Mouse (Mus musculus) myocyte (in vitro differentiated cells): ENCODE measurements around the gene Ncf4.

Source experiments
- CEBPB ChIP-seq: IDR thresholded peaks from 2 replicates; pipeline ENCODE4 v1.6.1; 2011; ENCODE audit warnings: mild to moderate bottlenecking, moderate library complexity; ENCODE audit not compliant: poor library complexity, insufficient read depth, severe bottlenecking
- E2F4 ChIP-seq: IDR thresholded peaks from one replicate; pipeline ENCODE4 v1.6.1; 2011; ENCODE audit warnings: mild to moderate bottlenecking, control low read depth, moderate library complexity; ENCODE audit not compliant: insufficient read depth
- MAX ChIP-seq: IDR thresholded peaks from one replicate; pipeline ENCODE4 v1.6.1; 2011; ENCODE audit warnings: low read depth, mild to moderate bottlenecking, control low read depth
- MYOD1 ChIP-seq, 3 experiments: IDR thresholded peaks; one replicate each; pipeline ENCODE4 v1.6.1; 2011; ENCODE audit warnings: control low read depth in 2 of 3, low read depth in 2 of 3, mild to moderate bottlenecking in 2 of 3, moderate library complexity in 1 of 3; ENCODE audit not compliant: insufficient read length in 2 of 3, control insufficient read depth in 1 of 3
- MYOG ChIP-seq, 3 experiments: IDR thresholded peaks; one replicate each; pipeline ENCODE4 v1.6.1; 2011; ENCODE audit warnings: control low read depth in 2 of 3, low read depth in 2 of 3, mild to moderate bottlenecking in 2 of 3; ENCODE audit not compliant: insufficient read length in 2 of 3, control insufficient read depth in 1 of 3, insufficient read depth in 1 of 3
- POLR2A ChIP-seq: IDR thresholded peaks from one replicate; pipeline ENCODE4 v1.6.1; 2011; ENCODE audit warnings: low read depth, mild to moderate bottlenecking, control low read depth, moderate library complexity; ENCODE audit not compliant: insufficient read length
- POLR2AphosphoS2 ChIP-seq: IDR thresholded peaks from one replicate; pipeline ENCODE4 v1.6.1; 2011; ENCODE audit warnings: low read depth, control low read depth; ENCODE audit not compliant: insufficient read length
- TCF12 ChIP-seq: IDR thresholded peaks from one replicate; pipeline ENCODE4 v1.6.1; 2011; ENCODE audit warnings: mild to moderate bottlenecking, control low read depth; ENCODE audit not compliant: poor library complexity, insufficient read depth, severe bottlenecking
- TCF3 ChIP-seq: IDR thresholded peaks from one replicate; pipeline ENCODE4 v1.6.1; 2011; ENCODE audit warnings: low read depth, control low read depth; ENCODE audit not compliant: insufficient read length
- USF1 ChIP-seq: IDR thresholded peaks from one replicate; pipeline ENCODE4 v1.6.1; 2011; ENCODE audit warnings: low read depth, mild to moderate bottlenecking, control low read depth, moderate library complexity

- TF ChIP-seq USF1 (no peak), MYOG (IDR thresholded peaks at IDR 0.05; ENCODE audit: control insufficient read depth in 1 of 3, insufficient read depth in 1 of 3, insufficient read length in 2 of 3, low read depth in 2 of 3) (no peak), POLR2A (no peak), CEBPB (no peak), TCF3 (no peak), MYOD1 (IDR thresholded peaks at IDR 0.05; ENCODE audit: control insufficient read depth in 1 of 3, insufficient read length in 2 of 3, low read depth in 2 of 3) (no peak), E2F4 (no peak), MAX (no peak), TCF12 (no peak), POLR2AphosphoS2 (no peak)
Measured at GRCm38 (mm10) chr15:78260668-78261333, 16.2 kb downstream of the Ncf4 start.
